Mouse (Mus musculus) E14TG2a.4 (cell line): ENCODE measurements around the gene Mybbp1a.
A peak's percentile ranks its signal among the peaks of the same experiment; 100 is the strongest.

ENCODE experiments used
- H3K27me3 ChIP-seq: 2 replicates; pipeline ENCODE4 v1.6.1; 2014; ENCODE audit warnings: low read length, control low read depth; ENCODE audit not compliant: insufficient read depth
- H3K36me3 ChIP-seq: 2 replicates; pipeline ENCODE4 v1.6.1; 2014; ENCODE audit warnings: low read length, control low read depth; ENCODE audit not compliant: insufficient read depth
- H3K4me1 ChIP-seq: replicated peaks from 2 replicates; pipeline ENCODE4 v1.6.1; 2014; ENCODE audit warnings: low read depth, low read length, control low read depth
- H3K4me3 ChIP-seq: replicated peaks from 2 replicates; pipeline ENCODE4 v1.5.1; 2014; ENCODE audit warnings: mild to moderate bottlenecking, low read length
- H3K9me3 ChIP-seq: 2 replicates; pipeline ENCODE4 v1.6.1; 2014; ENCODE audit warnings: low read length, control low read depth
- CTCF ChIP-seq: conservative IDR thresholded peaks from 2 replicates; pipeline ENCODE4 v1.5.1; 2014; ENCODE audit warnings: low read length
- NANOG ChIP-seq: IDR thresholded peaks from 2 replicates; pipeline ENCODE4 v1.6.1; 2014; ENCODE audit warnings: borderline replicate concordance, low read length, mixed read lengths
- POU5F1 ChIP-seq: IDR thresholded peaks from 2 replicates; pipeline ENCODE4 v1.6.1; 2014; ENCODE audit warnings: low read length, borderline replicate concordance

Mybbp1a gene

DNA sequence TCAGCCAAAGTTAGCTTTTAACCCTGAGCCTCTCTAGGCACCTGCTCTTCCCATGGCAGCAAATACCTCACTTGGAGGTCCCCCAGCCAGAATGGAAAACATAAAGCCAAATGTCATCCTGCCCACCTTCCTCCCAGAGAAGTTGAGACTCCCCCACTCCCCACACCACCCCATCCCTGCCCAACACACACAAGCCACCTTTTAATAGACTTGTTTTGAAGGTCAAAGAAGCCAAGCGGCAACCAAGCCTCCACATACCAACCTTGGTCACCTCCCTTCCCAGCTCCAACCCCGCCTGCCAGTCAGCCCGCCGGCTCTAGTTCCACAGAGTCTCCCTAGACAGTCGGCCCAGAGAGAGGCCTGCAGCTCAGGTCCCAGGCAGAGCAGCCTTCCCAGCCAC is 39.1 kb upstream of the Mybbp1a start:
- TF ChIP-seq POU5F1: no peak
- TF ChIP-seq NANOG: no peak
- no peak for TF ChIP-seq CTCF
- no peaks in the 10 kb centered on the region for H3K9me3 ChIP-seq
- H3K4me1 ChIP-seq: peaks cover 98% of the 10 kb centered on the region
- H3K4me3 ChIP-seq: peak overlapping the region; percentile 50
- no peaks in the 10 kb centered on the region for H3K27me3 ChIP-seq
- peaks cover 88% of the 10 kb centered on the region for H3K36me3 ChIP-seq

DNA sequence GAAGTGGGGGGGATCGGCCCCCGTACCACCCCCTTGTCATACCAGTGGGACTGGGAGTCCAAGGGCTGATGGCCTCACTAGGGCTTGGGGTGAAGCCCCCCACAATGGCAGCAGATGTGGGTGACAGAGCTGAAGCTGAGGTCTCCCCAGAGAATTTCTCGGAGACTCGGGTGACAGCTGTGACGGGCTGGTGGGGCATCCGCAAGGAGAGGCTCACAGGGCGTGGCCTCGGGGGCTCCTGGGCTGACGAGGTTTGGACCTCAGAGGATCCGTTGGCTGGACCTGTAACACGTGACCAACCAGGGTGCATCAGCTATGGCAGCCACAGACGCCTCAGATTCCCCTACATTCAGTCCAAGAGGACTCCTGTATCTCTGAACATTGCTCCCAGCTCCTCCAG is 38.2 kb upstream of the Mybbp1a start:
- Histone ChIP-seq H3K36me3 (peaks cover 80% of the 10 kb centered on the region), H3K4me3 (peak overlapping the region; percentile 50), H3K4me1 (peaks cover 98% of the 10 kb centered on the region), H3K27me3 (no peaks in the 10 kb centered on the region), H3K9me3 (no peaks in the 10 kb centered on the region)
- TF ChIP-seq POU5F1: no peak
- no peak for TF ChIP-seq CTCF
- TF ChIP-seq NANOG: no peak

DNA sequence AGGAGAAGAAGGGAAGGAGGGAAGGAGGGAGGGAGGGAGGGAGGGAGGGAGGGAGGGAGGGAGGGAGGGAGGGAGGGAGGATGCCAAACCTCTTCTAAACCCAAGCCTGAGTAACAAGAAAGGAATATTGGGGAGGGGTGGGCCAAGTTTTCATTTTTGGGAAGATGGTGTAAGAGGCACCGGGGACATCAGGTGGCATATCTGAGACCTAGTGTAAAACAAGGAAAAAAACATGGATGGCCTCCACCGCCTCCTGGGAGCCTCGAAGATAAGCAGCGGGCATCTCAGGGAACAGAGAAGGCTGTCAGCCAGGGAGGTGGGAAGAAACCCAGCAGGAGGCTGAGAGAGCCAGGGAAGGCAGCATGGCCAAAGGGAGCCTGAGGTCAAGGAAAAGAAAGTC is 35.6 kb upstream of the Mybbp1a start:
- H3K4me1 ChIP-seq: peaks cover 95% of the 10 kb centered on the region
- H3K9me3 ChIP-seq: no peaks in the 10 kb centered on the region
- TF ChIP-seq POU5F1 (no peak), CTCF (no peak), NANOG (no peak)
- peaks cover 57% of the 10 kb centered on the region for H3K36me3 ChIP-seq
- H3K27me3 ChIP-seq: no peaks in the 10 kb centered on the region
- H3K4me3 ChIP-seq: peak overlapping the region; percentile 32; the same call in 1 of the 2 replicates

DNA sequence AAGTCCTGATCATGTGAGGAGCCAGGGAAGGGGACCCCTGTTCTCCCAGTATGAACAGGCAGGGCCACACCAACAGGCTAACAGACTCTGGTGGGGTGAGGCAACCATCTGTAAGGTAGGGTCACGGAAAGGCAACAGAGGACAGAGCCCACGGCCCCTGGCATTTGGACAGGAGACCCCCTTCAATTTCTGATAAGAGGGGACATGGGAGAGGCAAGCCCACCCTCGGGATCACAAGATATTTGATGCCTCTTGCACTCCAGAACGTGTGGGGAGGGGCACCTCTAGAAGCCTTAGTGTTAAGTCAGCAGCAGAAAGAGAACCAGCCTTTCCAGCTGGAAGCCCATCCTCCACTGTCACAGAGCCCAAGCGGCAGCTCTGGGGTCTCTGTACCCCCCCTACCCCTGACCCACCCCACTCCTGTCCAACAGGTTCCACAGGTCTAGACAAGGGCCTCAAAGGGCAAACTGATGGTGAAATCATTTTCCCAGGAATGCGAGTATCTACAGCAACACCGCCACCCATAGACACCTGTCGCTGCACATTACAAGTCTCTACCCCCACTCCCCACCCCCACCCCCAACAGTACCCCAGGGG is 35.0 kb upstream of the Mybbp1a start:
- Histone ChIP-seq H3K4me3 (peak overlapping the region; percentile 37; the same call in 1 of the 2 replicates), H3K9me3 (no peaks in the 10 kb centered on the region), H3K27me3 (no peaks in the 10 kb centered on the region), H3K36me3 (peaks cover 51% of the 10 kb centered on the region), H3K4me1 (peaks cover 89% of the 10 kb centered on the region)
- no peak for TF ChIP-seq NANOG
- TF ChIP-seq CTCF: no peak
- no peak for TF ChIP-seq POU5F1

DNA sequence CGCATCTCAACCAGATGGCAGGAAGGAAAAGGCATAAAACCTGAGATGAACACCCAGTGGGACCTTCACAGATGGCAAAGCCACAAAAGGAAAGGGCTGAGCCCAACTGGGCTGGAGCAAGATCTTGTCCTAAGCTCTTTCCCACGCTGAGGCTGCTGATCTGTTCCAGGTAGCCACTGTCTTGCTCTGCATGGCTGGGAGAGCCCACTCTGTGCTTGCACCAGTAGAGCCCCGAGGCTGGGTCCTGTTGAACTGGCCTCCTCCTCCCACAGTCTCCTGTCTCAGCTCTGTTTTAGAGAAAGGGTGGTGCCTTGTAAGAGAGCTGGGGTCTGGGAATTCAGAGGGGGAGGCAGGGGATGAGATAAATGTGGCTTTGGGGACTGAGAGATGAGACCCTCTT is 34.1 kb upstream of the Mybbp1a start:
- Histone ChIP-seq H3K4me1 (peaks cover 84% of the 10 kb centered on the region), H3K4me3 (peak overlapping the region; percentile 37; the same call in 1 of the 2 replicates), H3K9me3 (no peaks in the 10 kb centered on the region), H3K36me3 (peaks cover 43% of the 10 kb centered on the region), H3K27me3 (no peaks in the 10 kb centered on the region)
- TF ChIP-seq CTCF (no peak), POU5F1 (no peak), NANOG (no peak)

DNA sequence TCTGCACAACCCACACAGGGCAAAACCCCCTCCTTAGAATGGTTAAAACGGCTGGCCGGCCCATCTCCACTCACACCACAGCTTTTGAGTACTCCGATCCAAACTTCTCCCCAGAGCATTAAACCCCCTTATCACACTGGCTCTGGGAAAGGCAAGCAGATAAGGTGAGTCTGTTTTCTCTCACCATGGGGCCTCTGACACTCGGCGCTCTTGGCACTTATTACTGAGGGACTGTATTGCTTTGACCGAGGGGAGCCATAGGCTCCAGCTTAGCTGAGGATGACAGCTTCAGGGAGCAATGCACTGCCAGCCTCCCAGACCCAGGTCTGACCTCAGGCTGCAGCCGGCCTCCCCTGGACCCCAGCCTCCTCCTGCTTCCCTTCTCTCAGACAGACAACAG is 33.6 kb upstream of the Mybbp1a start:
- H3K36me3 ChIP-seq: peaks cover 38% of the 10 kb centered on the region
- H3K27me3 ChIP-seq: no peaks in the 10 kb centered on the region
- H3K4me3 ChIP-seq: peak overlapping the region; percentile 8; the same call in 1 of the 2 replicates
- TF ChIP-seq NANOG (no peak), CTCF (no peak), POU5F1 (no peak)
- peaks cover 82% of the 10 kb centered on the region for H3K4me1 ChIP-seq
- no peaks in the 10 kb centered on the region for H3K9me3 ChIP-seq

DNA sequence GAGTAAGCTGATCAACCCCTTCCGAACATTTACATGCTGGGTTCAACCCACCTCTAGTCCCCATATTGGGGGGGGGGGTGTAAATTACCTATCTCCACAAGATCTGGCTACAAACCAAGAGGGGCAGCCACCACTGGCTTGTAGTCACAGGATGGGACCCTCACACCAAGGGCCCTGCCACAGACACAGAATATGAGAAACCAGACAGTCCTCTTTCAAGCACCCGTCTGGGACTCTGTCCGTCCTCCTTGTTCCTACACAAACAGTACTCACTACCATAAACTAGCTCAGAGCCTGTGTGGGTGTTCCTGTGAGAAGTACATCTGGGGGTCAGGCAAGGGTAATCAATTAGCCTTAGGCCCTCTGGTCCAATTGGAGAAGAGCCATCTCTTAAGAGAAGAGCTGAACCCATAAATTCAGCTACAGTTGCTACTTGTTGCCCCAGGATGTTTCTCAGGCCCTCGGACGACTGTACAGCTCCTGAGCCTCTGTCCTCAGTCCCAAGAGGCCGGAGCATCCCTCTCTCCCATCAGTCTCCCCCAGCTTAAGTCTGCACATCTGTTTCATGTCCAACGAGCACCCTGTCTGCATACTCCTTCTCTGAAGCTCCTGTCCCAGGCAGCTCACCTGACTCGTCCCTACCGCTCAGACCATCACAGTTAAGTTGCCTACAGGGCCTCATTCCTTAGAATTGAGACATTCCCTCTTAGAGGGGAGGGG is 32.5 kb upstream of the Mybbp1a start:
- H3K4me3 ChIP-seq: peak overlapping the region; percentile 99
- 0 out of 2 replicates have a peak, but pooled peaks cover under 1% of the 10 kb centered on the region for H3K27me3 ChIP-seq
- peaks cover 28% of the 10 kb centered on the region for H3K36me3 ChIP-seq
- H3K9me3 ChIP-seq: no peaks in the 10 kb centered on the region
- TF ChIP-seq CTCF: no peak
- TF ChIP-seq NANOG: no peak
- no peak for TF ChIP-seq POU5F1
- peaks cover 82% of the 10 kb centered on the region for H3K4me1 ChIP-seq

DNA sequence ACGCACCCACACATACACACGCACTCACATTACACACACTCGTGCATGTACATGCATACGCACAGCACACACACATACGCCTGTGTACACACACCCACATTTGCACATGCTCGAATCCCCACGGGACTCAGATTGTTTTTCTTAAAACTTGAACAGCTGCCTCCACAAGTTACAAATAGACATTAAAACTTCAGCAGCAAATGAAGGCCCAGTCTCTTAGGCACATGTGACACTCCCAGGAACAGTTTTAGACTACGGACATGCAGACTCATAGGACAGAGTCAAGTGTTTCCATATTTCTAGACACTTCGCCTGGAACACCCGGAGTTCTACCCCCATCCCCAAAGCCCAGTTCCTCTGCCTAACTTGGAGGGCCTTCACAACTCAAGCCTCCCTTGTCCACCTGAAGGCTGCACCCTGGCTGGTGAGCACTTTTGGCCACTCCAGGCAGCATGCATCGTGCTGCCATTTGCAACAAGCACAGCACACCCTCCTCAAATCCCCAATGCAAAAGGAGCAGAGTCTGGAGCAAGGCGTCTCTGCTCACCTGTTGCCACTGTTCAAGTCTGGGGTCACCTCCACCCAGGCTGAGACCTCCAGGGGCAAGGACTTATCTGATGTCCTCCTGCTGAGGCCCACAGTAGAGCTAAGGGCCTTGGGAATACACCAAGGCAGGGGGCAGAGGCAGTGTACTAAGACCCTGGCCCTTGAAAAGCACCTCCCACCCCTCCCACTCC is 31.3 kb upstream of the Mybbp1a start:
- peaks cover 76% of the 10 kb centered on the region for H3K4me1 ChIP-seq
- H3K4me3 ChIP-seq: peak overlapping the region; percentile 99
- H3K27me3 ChIP-seq: peaks cover 12% of the 10 kb centered on the region
- H3K9me3 ChIP-seq: no peaks in the 10 kb centered on the region
- TF ChIP-seq NANOG: no peak
- TF ChIP-seq POU5F1: no peak
- TF ChIP-seq CTCF: no peak
- H3K36me3 ChIP-seq: peaks cover 16% of the 10 kb centered on the region
